Mouse (Mus musculus) B cell, adult 2 months (primary cell): ENCODE results near the gene Sox2.

ENCODE experiments used
- DNase-seq, 2 experiments: peaks; one replicate each; pipeline ENCODE4 v3.0.0; 2022

Sox2 gene

DNA sequence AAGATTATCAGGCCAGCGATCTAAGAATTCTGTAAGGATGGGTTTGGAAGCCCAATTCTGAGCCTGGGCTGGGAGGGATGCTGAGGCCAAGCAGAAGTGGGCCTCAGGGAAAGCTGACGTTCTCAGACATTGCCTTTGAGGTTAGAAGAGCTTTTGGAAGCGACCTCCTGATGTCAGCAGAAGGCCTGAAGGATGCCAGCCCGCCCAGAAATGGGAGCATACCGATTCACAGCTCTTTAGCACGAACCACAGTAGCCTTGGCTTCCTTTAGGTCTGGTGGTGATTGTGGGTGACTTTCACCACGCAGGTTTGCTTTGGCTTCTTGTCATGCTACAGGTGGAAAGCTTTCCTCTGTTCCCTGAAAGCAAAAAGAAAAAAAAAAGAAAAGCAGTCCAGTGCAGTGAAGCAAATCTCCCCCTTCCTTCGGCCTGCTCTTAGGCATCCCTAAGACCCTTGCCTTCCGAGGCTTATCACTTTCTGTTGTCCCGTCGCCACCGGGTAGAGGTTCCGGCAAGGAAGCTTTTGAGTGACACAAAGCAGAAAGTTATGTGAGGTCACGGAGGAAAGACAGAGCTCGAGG, 6.6 kb upstream of the Sox2 start:
- DNase-seq = no peak

DNA sequence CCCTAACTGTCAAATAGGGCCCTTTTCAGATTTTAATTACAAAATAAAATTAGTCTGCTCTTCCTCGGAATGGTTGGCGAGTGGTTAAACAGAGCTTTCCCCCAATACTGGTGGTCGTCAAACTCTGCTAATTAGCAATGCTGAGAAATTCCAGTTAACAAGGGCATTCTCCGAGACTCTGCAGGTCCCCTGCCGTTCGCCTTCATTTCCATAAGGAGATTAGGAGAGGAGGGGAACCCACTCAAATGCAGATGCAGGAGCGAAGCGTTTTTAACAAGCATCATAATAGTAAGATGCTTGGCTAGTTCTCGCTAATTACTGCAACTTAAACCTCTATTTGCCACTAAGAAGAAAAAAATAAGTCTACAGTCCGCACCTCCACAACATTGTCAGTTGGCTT, 4.0 kb upstream of the Sox2 start:
- DNase-seq = no peak

DNA sequence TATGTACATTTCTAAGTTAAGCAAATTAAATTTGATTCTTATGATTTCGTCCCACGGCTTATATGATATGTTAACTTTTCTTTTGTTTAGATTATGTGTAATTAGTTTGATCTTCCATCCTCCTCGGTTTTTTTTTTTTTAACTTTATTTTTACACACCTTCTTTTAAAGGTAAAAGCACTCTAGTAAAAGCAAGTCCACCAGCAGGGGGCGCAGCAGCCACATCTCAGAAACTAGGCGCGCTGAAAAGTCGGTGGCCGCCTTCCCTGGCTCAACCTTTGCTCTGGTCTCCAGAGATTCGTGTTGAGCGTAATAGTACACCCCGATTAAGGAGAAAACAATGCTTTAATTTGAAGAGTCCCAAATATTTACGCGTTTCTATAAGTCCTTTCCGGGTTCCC, 2.5 kb upstream of the Sox2 start:
- DNase-seq = peak; percentile 9 to 10

DNA sequence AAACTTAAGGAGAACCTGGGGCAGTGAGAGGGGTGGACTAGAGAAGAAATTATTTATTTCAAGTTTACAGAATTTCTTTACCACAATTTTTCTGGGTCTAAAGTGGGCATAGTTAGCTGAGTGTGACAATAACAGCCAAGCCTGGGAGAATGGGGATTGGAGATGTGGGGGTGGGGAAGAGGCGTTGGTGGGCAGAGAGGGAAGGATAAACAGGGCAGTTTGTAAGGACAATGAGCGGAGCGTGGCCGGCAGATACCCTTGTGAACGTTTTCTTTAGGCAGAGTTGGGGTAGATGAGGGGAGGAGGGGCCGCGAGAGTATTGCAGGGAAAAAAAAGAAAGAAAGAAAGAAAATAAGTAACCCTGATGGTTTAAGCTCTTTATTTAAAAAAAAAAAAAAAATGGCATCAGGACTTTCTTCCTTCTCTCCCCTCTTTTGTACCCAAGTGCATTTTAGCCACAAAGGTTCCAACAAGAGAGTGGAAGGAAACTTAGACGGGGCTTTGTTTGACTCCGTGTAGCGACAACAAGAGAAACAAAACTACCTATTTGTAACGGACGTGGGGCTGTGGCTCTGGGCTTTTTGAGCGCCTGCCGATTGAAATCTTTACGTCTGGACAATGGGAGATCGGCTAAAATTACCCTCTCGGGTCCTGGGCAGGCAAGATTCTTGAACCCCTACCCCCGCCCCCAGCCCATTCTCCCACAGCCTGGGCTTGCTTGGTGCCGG, 1.9 kb upstream of the Sox2 start:
- no peak for DNase-seq

DNA sequence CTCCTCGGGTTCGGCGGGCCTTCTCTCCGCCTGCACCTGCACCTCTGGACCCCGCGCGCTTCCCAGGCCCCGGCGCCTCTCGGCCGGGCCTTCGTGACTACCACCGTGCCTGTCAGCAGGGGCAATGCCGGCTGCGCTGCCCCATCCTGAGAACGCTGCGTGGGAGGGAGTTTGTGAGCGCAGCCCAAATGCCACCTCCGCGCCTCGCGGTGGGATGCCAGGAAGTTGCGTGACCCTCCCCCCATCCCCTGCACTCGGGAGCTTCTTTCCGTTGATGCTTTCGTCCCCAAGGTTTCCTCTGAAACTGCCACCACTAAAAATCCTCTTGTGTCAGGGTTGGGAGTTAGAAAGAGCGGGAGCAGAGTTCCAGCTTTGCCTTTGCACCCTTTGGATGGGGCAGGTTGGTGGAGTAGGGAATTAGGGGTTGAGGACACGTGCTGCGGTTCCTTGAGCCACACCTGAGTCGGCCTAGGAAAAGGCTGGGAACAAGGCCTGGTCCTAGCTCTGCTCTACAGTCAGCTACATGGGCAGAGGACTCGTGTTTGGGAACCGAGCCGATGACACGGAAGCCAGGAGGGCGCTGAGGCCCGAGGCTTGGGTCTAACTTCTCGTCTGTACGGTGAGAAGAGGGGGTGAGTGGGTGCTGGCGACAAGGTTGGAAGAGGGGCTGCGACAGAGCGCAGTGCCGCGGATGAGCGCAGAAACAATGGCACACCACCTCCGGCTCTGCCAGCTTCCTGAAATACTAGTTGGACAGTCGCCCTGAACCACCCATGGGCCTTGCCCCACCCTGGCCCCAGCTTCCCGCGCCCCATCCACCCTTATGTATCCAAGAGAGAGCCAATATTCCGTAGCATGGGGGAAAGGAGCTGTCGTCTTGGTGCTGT, 1.1 kb upstream of the Sox2 start:
- DNase-seq = no peak

DNA sequence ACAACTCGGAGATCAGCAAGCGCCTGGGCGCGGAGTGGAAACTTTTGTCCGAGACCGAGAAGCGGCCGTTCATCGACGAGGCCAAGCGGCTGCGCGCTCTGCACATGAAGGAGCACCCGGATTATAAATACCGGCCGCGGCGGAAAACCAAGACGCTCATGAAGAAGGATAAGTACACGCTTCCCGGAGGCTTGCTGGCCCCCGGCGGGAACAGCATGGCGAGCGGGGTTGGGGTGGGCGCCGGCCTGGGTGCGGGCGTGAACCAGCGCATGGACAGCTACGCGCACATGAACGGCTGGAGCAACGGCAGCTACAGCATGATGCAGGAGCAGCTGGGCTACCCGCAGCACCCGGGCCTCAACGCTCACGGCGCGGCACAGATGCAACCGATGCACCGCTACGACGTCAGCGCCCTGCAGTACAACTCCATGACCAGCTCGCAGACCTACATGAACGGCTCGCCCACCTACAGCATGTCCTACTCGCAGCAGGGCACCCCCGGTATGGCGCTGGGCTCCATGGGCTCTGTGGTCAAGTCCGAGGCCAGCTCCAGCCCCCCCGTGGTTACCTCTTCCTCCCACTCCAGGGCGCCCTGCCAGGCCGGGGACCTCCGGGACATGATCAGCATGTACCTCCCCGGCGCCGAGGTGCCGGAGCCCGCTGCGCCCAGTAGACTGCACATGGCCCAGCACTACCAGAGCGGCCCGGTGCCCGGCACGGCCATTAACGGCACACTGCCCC, 586 bp downstream of the Sox2 start:
- DNase-seq = no peak

DNA sequence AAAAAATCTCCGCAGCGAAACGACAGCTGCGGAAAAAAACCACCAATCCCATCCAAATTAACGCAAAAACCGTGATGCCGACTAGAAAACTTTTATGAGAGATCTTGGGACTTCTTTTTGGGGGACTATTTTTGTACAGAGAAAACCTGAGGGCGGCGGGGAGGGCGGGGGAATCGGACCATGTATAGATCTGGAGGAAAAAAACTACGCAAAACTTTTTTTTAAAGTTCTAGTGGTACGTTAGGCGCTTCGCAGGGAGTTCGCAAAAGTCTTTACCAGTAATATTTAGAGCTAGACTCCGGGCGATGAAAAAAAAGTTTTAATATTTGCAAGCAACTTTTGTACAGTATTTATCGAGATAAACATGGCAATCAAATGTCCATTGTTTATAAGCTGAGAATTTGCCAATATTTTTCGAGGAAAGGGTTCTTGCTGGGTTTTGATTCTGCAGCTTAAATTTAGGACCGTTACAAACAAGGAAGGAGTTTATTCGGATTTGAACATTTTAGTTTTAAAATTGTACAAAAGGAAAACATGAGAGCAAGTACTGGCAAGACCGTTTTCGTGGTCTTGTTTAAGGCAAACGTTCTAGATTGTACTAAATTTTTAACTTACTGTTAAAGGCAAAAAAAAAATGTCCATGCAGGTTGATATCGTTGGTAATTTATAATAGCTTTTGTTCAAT, 1.4 kb downstream of the Sox2 start:
- DNase-seq = no peak

DNA sequence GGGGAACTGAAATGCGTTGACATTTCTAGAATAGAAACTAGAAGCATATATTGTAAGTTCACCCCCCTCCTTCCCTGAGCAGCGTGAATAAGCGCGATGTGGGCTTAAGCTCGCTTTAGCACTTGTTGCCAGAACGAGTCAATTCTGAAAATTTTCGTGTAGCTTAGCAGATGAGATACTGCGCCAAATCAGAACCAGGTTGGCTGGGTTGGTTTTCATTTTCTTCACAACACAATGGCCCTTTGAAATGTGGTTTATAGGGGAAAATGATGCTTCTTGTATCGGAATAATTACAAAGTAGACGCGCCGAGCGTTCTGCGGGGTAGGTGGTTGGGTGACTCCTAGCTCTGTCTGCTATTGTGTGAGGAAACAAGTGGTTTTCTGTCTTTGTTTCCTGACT, 2.4 kb downstream of the Sox2 start:
- DNase-seq = no peak

DNA sequence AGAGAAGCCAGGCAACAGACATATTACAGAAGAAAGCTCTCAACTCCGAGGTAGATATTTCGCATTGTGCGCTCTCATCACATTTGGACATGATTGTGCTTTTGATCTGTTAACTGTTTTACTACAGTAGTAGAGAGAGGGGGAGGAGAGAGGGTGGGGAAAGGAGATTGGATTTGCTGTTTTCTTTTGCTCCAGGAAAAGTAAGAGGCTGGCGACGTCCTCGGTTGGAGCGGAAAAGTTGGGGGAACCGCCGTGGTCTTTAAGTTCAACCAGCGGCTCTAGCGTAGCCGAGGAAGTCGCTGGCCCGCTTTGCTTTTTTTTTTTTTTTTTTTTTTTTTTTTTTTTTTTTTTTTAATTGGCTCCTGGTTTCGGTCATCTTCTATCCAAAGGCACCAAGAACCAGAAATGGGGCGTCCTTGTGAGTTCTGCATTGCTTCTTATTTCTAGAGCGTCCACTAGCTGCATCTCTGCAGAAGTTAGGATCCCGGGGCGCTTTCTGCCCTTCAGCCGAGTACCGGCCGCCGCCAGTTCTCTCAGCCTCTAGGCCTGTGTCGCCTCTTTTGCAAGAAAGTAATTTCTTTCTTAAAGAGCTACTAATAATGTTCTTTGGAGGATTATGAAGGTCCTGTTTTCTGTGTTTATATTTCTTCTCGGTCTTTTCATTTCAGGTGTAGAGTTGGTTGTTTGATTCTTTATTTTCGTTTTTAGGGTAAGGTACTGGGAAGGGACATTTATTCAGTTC, 3.2 kb downstream of the Sox2 start:
- no peak for DNase-seq

DNA sequence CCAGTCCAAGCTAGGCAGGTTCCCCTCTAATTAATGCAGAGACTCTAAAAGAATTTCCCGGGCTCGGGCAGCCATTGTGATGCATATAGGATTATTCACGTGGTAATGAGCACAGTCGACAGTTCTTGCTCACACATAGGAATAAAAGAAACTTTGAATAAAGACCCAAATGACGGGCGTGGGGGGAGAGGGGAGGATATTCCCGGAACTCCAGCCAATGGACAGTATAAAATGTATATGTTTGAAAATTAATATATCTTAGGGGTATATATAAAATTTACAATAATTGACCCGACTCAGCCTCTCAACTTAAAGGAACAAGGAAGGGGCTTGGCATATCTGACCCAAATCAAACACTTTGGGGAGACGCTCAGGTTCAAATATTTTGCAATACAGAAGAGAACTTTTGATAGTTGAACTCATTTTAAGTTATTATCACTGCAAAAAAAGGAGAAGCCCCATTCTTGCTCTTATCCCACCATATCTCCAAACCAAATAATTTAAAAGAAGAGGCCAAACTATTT, 3.8 kb downstream of the Sox2 start:
- no peak for DNase-seq

DNA sequence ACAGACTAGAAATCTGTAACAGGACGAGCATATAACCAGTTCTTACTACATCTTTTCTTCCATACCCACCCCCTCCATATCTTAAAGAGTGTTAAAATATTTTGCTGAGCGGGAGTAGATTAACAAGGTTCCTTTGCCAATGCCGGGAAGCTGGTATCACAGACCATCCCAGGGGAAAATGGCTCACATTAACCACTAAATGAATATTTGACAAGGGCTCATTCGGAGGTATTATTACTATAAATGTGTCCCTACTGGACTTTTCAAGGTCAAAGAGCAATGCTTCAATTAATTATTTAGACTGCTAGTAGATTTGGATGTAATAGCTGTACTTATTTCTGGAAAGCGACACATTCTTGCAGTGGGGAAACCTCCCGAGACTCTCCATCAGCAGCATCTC, 4.6 kb downstream of the Sox2 start:
- DNase-seq = no peak

DNA sequence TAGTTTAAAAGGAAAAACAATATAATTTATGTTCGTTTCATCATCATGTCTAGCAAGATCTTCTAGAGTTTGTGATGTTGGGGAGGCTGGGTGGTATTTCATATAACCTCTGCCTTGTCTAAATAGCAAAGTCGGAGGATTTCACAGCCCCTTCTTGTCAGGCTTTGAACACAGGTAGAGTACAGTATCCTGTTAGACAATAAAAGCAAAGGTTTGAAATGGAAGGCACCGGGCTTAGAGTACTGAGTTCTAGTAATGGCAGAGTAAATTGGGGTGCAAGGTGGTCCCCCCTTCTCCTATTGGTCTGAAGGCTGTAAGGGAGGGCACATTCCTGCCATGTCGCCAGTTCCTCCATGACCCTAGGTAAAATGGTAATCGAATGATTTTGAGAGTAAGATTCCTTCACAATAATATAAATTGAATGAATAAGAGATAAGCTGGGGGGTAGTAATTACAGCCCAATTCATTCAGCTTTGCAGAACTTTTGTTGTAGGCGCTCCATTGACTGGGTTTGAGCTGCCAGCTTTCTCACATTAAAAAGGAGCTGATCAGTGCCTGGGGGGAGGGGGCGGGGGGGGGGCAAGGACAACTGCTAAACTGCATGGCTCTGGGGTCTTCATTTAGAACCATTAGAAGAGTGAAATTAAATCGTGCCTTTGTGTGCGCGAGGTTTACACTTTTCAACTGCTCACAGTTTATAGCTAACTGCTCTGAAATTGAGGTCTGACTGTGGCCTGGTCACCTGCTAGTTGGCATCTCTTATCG, 5.3 kb downstream of the Sox2 start:
- no peak for DNase-seq

DNA sequence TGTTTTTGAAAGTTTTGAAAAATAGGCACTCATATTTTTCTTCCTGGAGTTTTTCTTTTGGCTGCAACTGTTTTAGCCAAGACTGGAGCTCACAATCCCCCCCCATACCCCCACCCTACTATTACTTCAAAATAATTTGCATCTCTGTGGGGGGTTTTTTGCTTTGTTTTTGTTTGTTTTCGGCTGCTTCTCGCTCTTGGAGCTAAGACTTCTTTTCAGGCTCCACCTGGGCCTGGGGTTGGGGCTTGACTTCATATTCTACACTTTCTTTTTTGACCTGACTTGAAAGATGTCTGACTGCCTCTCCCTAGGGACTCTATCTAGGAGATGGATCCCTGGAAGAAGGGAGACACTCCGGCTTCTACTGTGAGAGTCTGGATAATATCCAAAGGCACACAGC, 5.9 kb downstream of the Sox2 start:
- DNase-seq = no peak

DNA sequence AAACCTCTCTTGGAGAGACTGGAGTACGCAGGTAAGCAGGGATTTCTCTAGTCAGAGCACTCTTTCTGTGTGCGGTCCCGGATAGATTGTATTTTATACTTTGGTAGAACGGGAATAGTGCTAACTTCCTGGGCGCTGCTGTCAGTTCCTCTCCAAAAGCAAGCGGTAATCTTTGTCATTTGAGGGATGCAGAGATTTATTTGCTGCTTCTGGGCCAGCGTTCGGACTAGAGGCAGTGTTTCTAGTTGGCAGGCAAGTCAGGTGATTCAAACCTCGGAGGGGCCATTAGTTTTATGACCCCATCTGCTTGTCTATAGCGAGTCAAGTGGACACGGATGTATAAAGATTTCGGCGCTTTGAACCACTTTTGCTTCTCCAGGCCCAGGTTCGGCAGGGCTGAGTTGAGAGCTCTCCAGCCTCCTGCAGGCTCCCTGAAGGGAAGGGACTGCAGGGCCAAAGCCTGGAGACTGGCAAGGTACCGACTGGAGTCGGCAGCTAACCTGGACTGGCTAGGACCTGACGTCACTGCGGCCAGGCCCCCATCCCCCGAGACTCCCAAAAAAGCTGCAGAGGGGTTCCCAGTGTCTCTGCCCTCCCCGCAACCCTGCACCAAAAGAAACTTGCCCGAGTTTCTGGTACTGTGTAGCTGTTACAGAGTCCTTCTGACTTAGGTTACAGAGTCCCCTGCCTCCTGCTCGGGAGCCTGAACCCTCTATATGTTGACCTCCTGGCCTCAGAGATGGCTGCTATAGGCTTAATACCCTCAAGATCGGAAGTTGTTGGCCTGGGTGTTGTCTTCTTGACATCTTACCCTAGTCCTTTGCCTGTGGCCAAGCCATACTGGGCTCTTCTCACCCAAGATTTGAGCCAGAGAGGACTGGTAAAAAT, 6.9 kb downstream of the Sox2 start:
- DNase-seq = no peak

DNA sequence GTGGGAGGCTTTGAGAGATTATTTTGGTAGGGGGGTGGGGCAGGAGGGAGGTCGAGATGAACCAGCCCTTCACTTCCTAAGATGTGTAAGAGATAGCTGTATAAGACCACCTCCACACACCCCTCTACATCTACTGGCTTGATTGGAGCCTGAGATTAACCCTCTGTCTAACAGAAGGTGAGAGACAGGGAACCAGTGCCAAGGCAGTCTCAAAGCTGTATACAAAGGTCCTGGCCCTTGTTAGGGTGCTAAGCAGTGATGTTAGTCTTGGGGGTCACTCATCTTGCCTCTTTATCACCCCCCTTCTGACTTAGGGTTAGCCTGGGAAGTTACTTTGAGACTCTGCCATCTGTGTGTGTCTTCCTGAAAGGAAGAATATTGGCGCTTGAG, 7.5 kb downstream of the Sox2 start:
- no peak for DNase-seq

DNA sequence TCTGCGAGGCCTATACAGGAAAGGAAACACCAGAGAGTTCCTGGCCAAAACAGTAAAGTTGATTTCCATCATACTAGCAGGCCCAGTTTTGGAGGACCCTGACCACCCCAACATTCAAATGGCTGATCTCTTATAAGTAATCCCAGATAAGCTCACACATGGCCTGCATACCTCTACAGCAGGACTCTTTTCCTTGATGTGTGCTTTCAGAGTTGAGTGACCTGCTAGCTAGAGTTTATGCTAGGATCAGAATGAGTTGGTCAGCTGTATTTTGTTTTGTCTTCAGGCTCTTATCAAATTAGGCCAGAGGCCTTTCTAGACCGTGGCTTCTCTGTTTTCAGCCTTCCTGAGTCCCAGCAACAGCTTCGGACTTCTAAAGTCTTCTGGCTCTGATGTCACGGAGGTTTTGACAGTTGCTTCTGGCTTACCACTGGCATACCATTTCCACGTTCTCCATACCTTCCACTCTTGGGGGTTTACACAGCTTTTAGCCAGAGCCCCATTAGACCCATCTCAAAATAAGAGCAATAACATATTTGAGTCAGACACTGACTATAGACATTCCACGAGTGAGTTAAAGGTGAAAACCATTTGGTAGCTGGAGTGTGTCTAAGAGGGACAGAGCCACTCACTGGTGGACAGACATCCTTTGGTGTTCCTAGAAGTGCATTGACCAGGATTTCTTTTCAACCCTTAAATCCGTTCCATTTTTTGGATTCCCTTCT, 8.2 kb downstream of the Sox2 start:
- DNase-seq = no peak

DNA sequence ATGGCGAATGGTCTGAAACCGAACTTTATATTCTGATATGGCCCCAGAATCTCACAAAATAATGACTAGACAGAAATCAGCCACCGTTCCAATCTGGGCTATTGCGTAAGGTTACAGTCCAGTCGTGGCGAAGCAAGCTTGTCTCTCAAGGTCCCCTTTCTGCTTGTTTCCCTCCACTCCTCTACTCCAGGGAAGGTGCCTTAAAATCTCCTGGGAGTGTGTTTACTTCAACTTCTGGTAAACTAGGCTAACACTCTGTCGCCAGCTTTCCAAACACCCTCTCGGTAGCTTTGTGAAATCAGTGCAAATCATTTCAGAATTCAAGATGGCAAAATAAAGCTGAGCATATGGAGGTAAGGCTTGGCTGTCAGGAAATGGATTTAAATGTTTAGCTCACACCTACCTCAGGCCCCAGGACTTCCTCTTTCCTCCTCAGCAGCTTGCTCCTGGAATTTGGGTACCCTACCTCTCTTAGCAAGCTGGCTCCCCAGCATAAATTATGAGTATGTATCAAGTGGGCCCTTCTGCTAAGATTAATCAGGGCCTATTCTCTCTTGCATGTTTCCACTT, 8.8 kb downstream of the Sox2 start:
- no peak for DNase-seq

DNA sequence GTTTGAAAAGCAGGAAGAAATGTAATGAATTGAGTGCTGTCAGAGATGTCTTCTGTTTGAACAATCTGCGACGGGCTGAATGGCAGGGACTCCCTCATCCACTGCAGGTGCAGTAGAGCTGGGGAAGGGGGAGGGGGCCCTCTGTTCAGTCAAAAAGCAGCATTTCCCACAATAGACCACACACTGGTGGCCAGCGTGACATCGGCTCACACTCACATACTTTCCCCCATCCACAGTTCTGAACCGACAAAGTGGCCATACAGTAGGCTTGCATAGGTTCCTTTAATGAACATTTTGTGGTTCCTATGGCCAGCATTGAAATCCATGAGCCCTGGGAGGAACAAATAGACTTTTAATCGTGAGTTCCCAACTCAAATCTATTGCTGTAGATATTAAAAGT, 9.7 kb downstream of the Sox2 start:
- DNase-seq = no peak
